Mouse (Mus musculus) urinary bladder, adult 18-20 months (tissue): ENCODE data around the gene Sirt2.
A peak's percentile ranks its signal among the peaks of the same experiment; 100 is the strongest.

Experiments
- DNase-seq, 2 experiments: peaks; one replicate each; pipeline ENCODE4 v3.0.0; 2022; ENCODE audit warnings: low spot score in 2 of 2, mixed read lengths in 2 of 2

Gene Sirt2

GRCm38 (mm10) chr7:28766910-28767309 lies 375 bp downstream of the Sirt2 start:
- no peak for DNase-seq

- no peak for DNase-seq
These were observed 979 bp downstream of the Sirt2 start, which contains the start of gene Nfkbib for GRCm38 (mm10) chr7:28767462-28767965. Gene Nfkbib, minus strand, starts transcription at chr7:28767512.

GRCm38 (mm10) chr7:28769414-28769958 lies 3.0 kb downstream of the Sirt2 start:
- no peak for DNase-seq

GRCm38 (mm10) chr7:28770309-28770708 lies 3.8 kb downstream of the Sirt2 start:
- no peak for DNase-seq

GRCm38 (mm10) chr7:28771867-28772266 lies 5.3 kb downstream of the Sirt2 start:
- no peak for DNase-seq

- no peak for DNase-seq
These were observed 6.6 kb downstream of the Sirt2 start for GRCm38 (mm10) chr7:28773163-28773562.

- DNase-seq = no peak
These were observed 7.6 kb downstream of the Sirt2 start for GRCm38 (mm10) chr7:28774164-28774563.

- DNase-seq = no peak
These were observed 8.6 kb downstream of the Sirt2 start for GRCm38 (mm10) chr7:28775129-28775528.

GRCm38 (mm10) chr7:28778825-28779224 lies 12.3 kb downstream of the Sirt2 start:
- no peak for DNase-seq

- peak; percentile 81 to 82 for DNase-seq
These were observed 13.6 kb downstream of the Sirt2 start for GRCm38 (mm10) chr7:28780067-28780658.

GRCm38 (mm10) chr7:28780857-28781256 lies 14.3 kb downstream of the Sirt2 start:
- DNase-seq = no peak

GRCm38 (mm10) chr7:28781261-28781663 lies 14.7 kb downstream of the Sirt2 start:
- no peak for DNase-seq

GRCm38 (mm10) chr7:28785161-28785560 lies 18.6 kb downstream of the Sirt2 start:
- DNase-seq = no peak

- no peak for DNase-seq
These were observed 21.3 kb downstream of the Sirt2 start for GRCm38 (mm10) chr7:28787884-28788283.

GRCm38 (mm10) chr7:28788307-28789195 lies 22.0 kb downstream of the Sirt2 start, which contains the start of gene Rinl:
Gene Rinl, plus strand, starts transcription at chr7:28788969.
- DNase-seq = no peak

GRCm38 (mm10) chr7:28789235-28789634 lies 22.7 kb downstream of the Sirt2 start:
- no peak for DNase-seq

GRCm38 (mm10) chr7:28790066-28790806 lies 23.7 kb downstream of the Sirt2 start:
- DNase-seq = no peak

GRCm38 (mm10) chr7:28791706-28792105 lies 25.2 kb downstream of the Sirt2 start:
- DNase-seq = no peak

- DNase-seq = no peak
These were observed 26.1 kb downstream of the Sirt2 start for GRCm38 (mm10) chr7:28792391-28793185.

- no peak for DNase-seq
These were observed 27.3 kb downstream of the Sirt2 start for GRCm38 (mm10) chr7:28793834-28794233.

- no peak for DNase-seq
These were observed 28.0 kb downstream of the Sirt2 start for GRCm38 (mm10) chr7:28794496-28794895.
